Mouse (Mus musculus) B cell, adult 2 months (primary cell): Measurements from ENCODE around the gene Nfxl1.

Experiments
- DNase-seq, 2 experiments: peaks; one replicate each; pipeline ENCODE4 v3.0.0; 2022

Gene Nfxl1

DNA sequence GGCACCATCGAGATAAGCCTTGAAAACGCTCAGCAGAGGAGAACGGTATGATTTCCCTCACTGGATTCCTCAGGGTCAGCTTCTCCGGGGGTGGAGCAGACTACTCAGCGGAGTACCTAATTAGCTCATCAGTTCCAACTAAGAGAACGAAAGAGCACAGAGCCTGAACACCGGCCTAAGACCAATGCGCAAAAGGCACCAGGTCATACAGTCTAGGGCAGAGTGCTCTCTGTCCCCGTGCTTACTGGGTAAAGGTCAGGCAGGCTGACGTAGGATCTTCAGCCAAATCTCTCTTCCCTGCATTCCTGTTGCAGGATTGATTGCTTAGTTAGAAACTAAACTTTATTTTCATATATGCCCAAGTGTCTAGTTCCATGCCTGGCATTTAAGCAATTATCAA, 61.2 kb downstream of the Nfxl1 start:
- no peak for DNase-seq

DNA sequence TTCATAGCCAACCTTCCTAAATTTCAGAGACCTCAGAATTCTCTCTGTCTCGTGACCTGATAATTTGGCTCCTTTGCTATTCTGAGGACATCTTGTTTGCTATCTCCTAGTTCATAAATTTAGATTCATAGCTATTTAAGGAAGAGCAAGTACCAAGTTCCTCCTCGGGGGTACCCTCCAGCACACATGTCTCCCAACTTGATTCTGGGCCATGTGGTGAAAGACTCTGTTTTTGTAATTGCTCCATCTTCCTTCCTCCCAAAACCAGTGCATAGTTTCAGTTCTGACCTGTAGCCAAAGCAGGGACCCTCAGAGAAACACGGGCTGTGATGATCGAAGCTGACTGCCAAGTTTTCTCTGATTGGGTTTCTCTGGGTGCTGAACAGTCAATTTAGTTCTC, 62.7 kb downstream of the Nfxl1 start:
- no peak for DNase-seq

DNA sequence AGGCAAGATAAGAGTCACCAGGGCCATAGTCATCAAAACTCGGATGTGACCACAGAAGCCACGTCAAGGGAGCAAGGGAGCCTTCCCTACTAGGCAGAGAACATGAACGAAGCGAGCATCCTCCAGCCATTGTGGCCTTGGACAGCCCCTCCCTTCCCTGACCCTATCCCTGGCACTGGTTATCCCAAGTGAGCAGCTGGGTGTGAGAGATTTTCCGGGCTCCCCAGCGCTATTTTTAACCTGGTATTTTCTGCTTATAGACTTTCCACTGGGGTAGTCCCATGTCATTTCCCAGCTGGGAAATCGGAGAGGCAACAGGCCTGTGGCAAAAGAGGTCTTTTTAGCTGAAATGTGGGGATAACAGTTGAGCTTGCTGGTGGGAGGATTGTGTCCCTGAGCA, 65.6 kb downstream of the Nfxl1 start:
- no peak for DNase-seq

DNA sequence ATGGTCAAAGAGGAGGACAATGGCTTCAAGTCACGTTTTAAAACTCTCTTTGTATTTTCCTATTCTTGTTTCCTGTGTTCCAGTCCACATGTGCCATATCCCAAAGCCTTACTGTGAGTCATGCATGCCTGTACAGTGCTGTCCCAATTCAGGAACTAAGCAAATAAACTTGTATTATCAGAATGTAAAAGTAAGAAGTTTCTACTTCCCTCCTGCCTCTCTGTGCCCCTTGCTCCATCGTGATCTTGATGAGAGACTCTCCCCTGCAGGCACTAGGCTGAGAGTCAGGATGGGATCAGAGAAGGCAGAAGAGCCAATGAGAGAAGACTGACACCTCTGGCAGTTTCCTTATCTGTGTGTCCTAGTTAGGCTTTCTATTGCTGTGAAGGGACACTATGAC, 68.3 kb downstream of the Nfxl1 start:
- no peak for DNase-seq

DNA sequence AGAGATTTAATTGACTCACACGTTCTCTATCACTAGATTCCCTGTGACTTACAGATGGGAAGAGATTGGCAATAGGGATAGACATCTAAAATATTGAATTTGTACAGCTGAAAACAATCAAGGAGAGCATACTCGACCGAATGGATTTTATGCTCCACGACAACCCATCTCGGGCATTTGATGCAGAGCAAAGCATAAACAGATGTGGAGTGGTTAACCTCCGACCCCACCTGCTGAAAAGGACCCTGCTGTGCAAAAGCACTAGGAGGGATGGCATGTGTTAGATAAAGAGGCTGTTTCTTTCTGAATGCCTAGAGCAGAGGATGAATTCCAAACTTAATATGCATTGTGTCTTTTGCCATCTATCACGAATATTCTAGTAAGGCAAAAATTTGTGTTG, 79.0 kb downstream of the Nfxl1 start:
- DNase-seq, result no peak

DNA sequence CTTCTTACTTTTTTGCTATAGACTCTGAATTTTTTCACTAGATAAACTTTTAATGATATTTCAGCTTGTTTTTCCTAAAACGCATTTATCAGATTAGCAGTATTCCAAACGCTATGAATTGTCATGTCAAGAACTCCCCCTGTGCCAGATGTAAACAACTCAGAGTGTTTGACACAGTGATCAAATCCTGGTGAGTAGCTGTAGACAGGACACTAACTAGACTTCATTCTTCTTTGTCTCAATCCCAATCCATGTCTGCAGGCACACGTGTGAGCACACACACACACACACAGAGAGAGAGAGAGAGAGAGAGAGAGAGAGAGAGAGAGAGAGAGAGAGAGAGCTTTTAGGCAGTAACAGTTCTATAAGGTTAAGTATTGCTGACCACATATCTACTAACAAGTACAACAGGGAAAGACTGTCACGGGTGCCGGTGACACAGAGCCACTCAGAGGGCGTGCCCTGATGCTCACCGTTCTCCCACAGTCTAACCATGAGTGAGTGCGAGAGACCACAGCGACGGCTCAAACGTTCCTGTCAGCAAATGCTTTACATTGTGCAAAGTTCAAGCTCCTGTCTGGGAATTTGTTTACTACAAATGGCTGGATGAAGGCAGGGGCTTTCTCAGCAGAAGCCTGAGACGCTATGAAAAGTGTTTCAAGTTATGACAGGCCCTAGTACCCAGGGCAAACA, 87.0 kb downstream of the Nfxl1 start:
- no peak for DNase-seq

DNA sequence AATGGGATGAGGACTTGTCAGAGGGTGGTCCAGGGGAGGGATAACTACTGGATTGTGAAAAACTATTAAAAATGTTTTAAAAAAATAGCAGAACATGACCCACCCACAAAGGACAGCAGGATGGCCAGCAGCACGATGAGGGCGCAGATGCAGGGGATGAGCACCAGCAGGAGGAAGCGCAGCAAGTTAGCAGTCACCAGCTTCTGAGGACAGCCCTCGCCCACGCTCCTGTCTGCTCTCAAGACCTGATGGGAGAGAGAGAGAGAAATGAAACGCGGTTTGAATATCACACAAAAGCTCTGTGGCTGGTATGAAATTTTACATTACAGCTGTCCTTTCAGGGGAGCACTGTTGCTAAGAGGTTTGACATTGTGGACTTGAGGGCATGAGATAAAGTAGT, 87.7 kb downstream of the Nfxl1 start:
- DNase-seq, result no peak

DNA sequence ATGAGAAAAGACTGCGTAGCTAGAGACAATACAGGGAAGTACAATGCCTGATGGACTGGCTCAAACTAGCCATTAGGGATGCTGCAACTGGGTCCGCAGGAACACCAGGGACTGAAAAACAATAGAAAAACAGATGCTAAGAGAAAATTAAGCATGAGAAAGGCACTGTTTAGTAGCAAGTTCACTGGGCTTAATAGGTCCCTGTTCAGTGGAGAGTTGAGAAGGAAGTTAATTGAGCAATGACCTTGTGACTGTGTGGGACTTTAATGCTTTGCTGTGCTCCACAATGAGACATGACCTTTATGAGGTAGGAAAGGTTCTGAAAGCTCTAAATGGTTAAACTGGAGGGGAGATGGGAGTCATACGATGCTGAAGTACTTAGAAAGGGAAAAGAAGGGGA, 94.6 kb downstream of the Nfxl1 start:
- no peak for DNase-seq
